Mouse (Mus musculus) liver, postnatal 0 days (tissue): ENCODE measurements around the gene 1700029F12Rik. TPM values are rescaled to one million over a fixed set of nuclear protein-coding genes. Genes with fewer than 3 reads are reported as not detected.

Experiments used
- ATAC-seq: fragments of 200-750 bp; cut with Nextera tagmentation; 2 replicates; pipeline ENCODE4 v1.8.0; 2017; ENCODE audit warnings: mild to moderate bottlenecking, moderate library complexity
- DNase-seq: peaks from one replicate; pipeline ENCODE4 v3.0.0-alpha.2; 2016
- H3K27ac ChIP-seq: fragments of 300-500 bp; sonication (generic); 2 replicates; pipeline ENCODE4 v1.5.1; 2014; ENCODE audit warnings: antibody characterized with exemption, moderate library complexity, mild to moderate bottlenecking, low read depth
- H3K27me3 ChIP-seq: fragments of 300-500 bp; sonication (generic); 2 replicates; pipeline ENCODE4 v1.6.1; 2014; ENCODE audit warnings: low read length, control low read depth, mixed read lengths; ENCODE audit not compliant: insufficient read depth
- H3K36me3 ChIP-seq: fragments of 300-500 bp; sonication (generic); replicated peaks from 2 replicates; pipeline ENCODE4 v1.6.1; 2014; ENCODE audit warnings: mild to moderate bottlenecking, control low read depth, low read length, moderate library complexity, mixed read lengths; ENCODE audit not compliant: insufficient read depth
- H3K4me1 ChIP-seq: fragments of 300-500 bp; sonication (generic); 2 replicates; pipeline ENCODE4 v1.6.1; 2014; ENCODE audit warnings: antibody characterized with exemption, mild to moderate bottlenecking, control low read depth; ENCODE audit not compliant: insufficient read depth
- H3K4me2 ChIP-seq: fragments of 300-500 bp; sonication (generic); 2 replicates; pipeline ENCODE4 v1.6.1; 2014; ENCODE audit warnings: low read depth, mild to moderate bottlenecking, low read length, moderate library complexity, mixed read lengths
- H3K4me3 ChIP-seq: fragments of 300-500 bp; sonication (generic); 2 replicates; pipeline ENCODE4 v1.5.1; 2014; ENCODE audit warnings: low read depth, low read length
- H3K9ac ChIP-seq: fragments of 300-500 bp; sonication (generic); replicated peaks from 2 replicates; pipeline ENCODE4 v1.6.1; 2014; ENCODE audit warnings: mild to moderate bottlenecking, moderate library complexity
- H3K9me3 ChIP-seq: fragments of 300-500 bp; sonication (generic); 2 replicates; pipeline ENCODE4 v1.6.1; 2016; ENCODE audit warnings: mild to moderate bottlenecking, control low read depth, low read length, mixed read lengths
- CTCF ChIP-seq: sonication (generic); IDR thresholded peaks from 2 replicates; pipeline ENCODE4 v1.5.1; 2016; ENCODE audit warnings: antibody characterized with exemption, low read depth
- EP300 ChIP-seq: IDR thresholded peaks from 2 replicates; pipeline ENCODE4 v1.6.1; 2016; ENCODE audit warnings: antibody characterized with exemption, low read depth, mild to moderate bottlenecking
- WGBS: fragments of 180-500 bp; shearing (Covaris S2); extraction: QIAGEN DNeasy Blood & Tissue Kit; methylation state at CpG from one replicate; pipeline ENCODE4 v1.1.7; 2014; ENCODE audit not compliant: insufficient replicate concordance; 5-methylcytosine and 5-hydroxymethylcytosine counted together
- polyA plus RNA-seq: library from polyadenylated mRNA; unstranded; fragments of >200 nt; fragmentation: Nextera tagmentation; extraction: Ambion mirVana; gene quantifications from 2 replicates; pipeline ENCODE4 v1.2.1, GENCODE M21; 2015

Gene 1700029F12Rik
- polyA plus RNA-seq, 1 experiment from 2014 or later: not detected

DNA sequence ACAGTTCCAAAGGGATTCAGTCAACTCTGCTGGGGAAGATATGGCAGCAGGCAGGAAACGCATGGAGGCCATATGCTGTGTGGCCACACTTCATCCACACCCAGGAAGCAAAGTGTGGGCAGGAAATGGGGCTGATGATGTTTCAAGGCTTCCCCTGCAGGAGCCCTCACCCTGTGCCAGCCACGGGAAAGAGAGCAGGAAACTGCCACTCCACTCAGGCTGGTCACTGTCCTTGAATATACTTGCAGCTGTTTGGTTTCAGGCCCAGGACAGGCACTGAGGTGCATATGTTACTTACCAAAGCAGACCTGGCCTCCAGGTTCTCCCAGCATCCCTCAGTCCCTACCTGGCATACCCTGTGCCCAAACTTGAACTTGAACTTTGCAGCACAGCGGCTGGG, 30.3 kb upstream of the 1700029F12Rik start:
- H3K4me2 ChIP-seq: 0 out of 2 replicates have a peak overlapping the region, but pooled peaks have one; percentile 9
- H3K36me3 ChIP-seq: no peaks in the 10 kb centered on the region
- H3K4me3 ChIP-seq: no peak overlapping the region
- no peak overlapping the region for H3K27ac ChIP-seq
- H3K9ac ChIP-seq: no peak overlapping the region
- TF ChIP-seq EP300: no peak
- no peak for TF ChIP-seq CTCF
- peak; percentile 12; the same call in 1 of the 2 replicates for ATAC-seq
- peaks cover 4% of the 10 kb centered on the region; the same call in 1 of the 2 replicates for H3K27me3 ChIP-seq
- 38% methylated on average over 3 of the region's 3 CpGs for WGBS
- no peaks in the 10 kb centered on the region for H3K9me3 ChIP-seq
- DNase-seq: no peak
- peaks cover 10% of the 10 kb centered on the region for H3K4me1 ChIP-seq

DNA sequence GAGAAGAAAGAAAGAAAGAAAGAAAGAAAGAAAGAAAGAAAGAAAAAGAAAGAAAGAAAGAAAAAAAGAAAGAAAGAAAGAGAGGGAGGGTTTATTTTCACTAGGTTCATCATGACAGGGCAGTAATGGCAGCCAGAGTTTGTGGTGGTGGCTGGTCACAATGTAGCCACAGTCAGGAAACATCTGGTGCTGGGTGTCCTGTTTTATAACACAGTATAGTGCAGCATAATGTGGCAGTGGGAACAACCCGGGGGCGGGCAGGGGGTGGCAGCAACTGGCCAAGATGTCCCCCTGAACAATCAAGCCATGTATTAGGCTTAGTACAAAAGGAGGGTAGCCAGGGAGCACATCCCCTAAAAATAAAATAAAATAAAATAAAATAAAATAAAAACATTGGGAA, 29.3 kb upstream of the 1700029F12Rik start:
- no peak overlapping the region for H3K27ac ChIP-seq
- ATAC-seq: no peak

GRCm38 (mm10) chr13:97062151-97062550, 28.0 kb upstream of the 1700029F12Rik start:
- WGBS: 87% methylated on average over 3 of the region's 3 CpGs
- H3K27ac ChIP-seq: no peak overlapping the region
- no peak overlapping the region for H3K4me3 ChIP-seq
- no peak for TF ChIP-seq CTCF
- no peak for TF ChIP-seq EP300
- H3K9me3 ChIP-seq: no peaks in the 10 kb centered on the region
- ATAC-seq: no peak
- H3K4me1 ChIP-seq: peaks cover 10% of the 10 kb centered on the region
- no peaks in the 10 kb centered on the region for H3K36me3 ChIP-seq
- H3K27me3 ChIP-seq: 0 out of 2 replicates have a peak, but pooled peaks cover under 1% of the 10 kb centered on the region
- H3K4me2 ChIP-seq: no peak overlapping the region
- no peak for DNase-seq
- H3K9ac ChIP-seq: no peak overlapping the region

More for the DNA sequence above, 29.3 kb upstream of the 1700029F12Rik start:
- Histone ChIP-seq H3K9ac (no peak overlapping the region), H3K4me1 (peaks cover 10% of the 10 kb centered on the region), H3K36me3 (no peaks in the 10 kb centered on the region), H3K9me3 (no peaks in the 10 kb centered on the region), H3K4me2 (no peak overlapping the region), H3K27me3 (peaks cover 4% of the 10 kb centered on the region; the same call in 1 of the 2 replicates), H3K4me3 (no peak overlapping the region)
- TF ChIP-seq CTCF (no peak), EP300 (no peak)
- 36% methylated on average over 2 of the region's 2 CpGs for WGBS
- DNase-seq: no peak

GRCm38 (mm10) chr13:97060331-97060730, 26.2 kb upstream of the 1700029F12Rik start:
- H3K4me2 ChIP-seq: no peak overlapping the region
- WGBS: 79% methylated on average over 8 of the region's 8 CpGs
- ATAC-seq (no peak), DNase-seq (no peak)
- no peak overlapping the region for H3K9ac ChIP-seq
- no peaks in the 10 kb centered on the region for H3K27me3 ChIP-seq
- no peak overlapping the region for H3K4me3 ChIP-seq
- no peaks in the 10 kb centered on the region for H3K36me3 ChIP-seq
- H3K4me1 ChIP-seq: peaks cover 8% of the 10 kb centered on the region
- H3K27ac ChIP-seq: no peak overlapping the region
- H3K9me3 ChIP-seq: no peaks in the 10 kb centered on the region
- TF ChIP-seq EP300 (no peak), CTCF (no peak)

GRCm38 (mm10) chr13:97059746-97060145, 25.6 kb upstream of the 1700029F12Rik start:
- Histone ChIP-seq H3K36me3 (no peaks in the 10 kb centered on the region), H3K27me3 (no peaks in the 10 kb centered on the region), H3K4me2 (no peak overlapping the region), H3K9ac (no peak overlapping the region), H3K9me3 (no peaks in the 10 kb centered on the region), H3K27ac (no peak overlapping the region), H3K4me3 (no peak overlapping the region), H3K4me1 (peaks cover 6% of the 10 kb centered on the region; the same call in 1 of the 2 replicates)
- WGBS: 89% methylated on average over 6 of the region's 6 CpGs
- TF ChIP-seq EP300 (no peak), CTCF (no peak)
- ATAC-seq (no peak), DNase-seq (no peak)

DNA sequence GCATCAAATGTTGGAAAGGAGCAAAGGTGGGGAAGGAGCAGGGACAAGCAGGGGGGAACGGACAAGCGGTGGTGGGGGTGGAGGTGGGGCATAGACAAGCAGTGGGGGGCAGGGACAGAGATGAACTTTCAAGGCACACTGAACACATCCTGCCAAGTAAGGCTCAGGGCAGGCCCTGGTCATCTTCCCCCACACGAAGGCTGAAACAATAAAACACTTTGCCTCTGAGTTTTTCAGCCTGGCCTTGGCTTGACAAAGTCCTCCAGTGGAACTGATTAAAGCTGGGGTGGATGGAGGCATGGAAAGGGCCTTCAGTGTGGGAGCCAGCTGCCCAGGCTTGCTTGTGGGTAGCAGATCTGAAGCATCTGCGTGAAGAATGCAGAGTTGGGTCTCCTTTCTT, 23.7 kb upstream of the 1700029F12Rik start:
- no peaks in the 10 kb centered on the region for H3K36me3 ChIP-seq
- no peak overlapping the region for H3K4me2 ChIP-seq
- no peak overlapping the region for H3K4me3 ChIP-seq
- DNase-seq: no peak
- H3K9ac ChIP-seq: no peak overlapping the region
- no peaks in the 10 kb centered on the region for H3K9me3 ChIP-seq
- WGBS: 64% methylated on average over 4 of the region's 4 CpGs
- TF ChIP-seq CTCF (no peak), EP300 (no peak)
- ATAC-seq: no peak
- H3K27ac ChIP-seq: no peak overlapping the region
- H3K4me1 ChIP-seq: no peaks in the 10 kb centered on the region
- no peaks in the 10 kb centered on the region for H3K27me3 ChIP-seq

DNA sequence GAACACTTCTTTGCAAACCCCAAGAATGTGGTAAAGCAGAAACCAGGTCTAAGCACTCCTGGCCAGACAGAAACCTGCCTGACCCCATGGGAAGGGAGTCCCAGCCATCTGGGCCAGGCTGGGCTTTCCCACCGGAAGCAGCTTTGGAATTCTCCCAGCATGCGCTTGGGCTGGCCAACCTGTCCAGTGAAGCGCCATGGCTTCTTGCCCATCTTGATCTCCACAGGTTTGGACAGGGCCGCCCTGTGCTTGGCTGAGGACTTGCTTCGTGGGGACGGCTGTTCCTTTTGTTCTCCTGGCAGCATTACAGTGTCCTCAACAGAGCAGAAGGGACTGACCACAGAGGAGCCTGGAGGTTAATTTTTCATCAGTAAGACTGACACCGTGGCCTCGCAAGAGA, 19.7 kb upstream of the 1700029F12Rik start:
- TF ChIP-seq CTCF: no peak
- no peak for TF ChIP-seq EP300
- Histone ChIP-seq H3K36me3 (no peaks in the 10 kb centered on the region), H3K9me3 (no peaks in the 10 kb centered on the region), H3K27ac (no peak overlapping the region), H3K4me3 (no peak overlapping the region), H3K9ac (no peak overlapping the region), H3K4me2 (no peak overlapping the region), H3K27me3 (no peaks in the 10 kb centered on the region), H3K4me1 (no peaks in the 10 kb centered on the region)
- ATAC-seq (no peak), DNase-seq (no peak)
- 75% methylated on average over 8 of the region's 8 CpGs for WGBS
